Mouse (Mus musculus): ENCODE data around the gene Mobp.
"Not testable (repeated sequence)": the region's sequence is repeated elsewhere in the genome, so short reads cannot be mapped to it uniquely, and the experiment has no call there.

The Mobp gene

GRCm38 (mm10) chr9:120149222-120149828 is at the start of gene Mobp:
TSS of gene Mobp (plus strand) at chr9:120149707.
- no peak for DNase-seq (ENCODE audit: extremely low read depth, low read depth, low spot score)

GRCm38 (mm10) chr9:120101165-120101564 is 48.3 kb upstream of the Mobp start:
- DNase-seq (ENCODE audit: extremely low read depth, low read depth, low spot score): no peak

GRCm38 (mm10) chr9:120108953-120109352 is 40.6 kb upstream of the Mobp start:
- DNase-seq (ENCODE audit: extremely low read depth, low read depth, low spot score): not testable (repeated sequence)

GRCm38 (mm10) chr9:120110211-120111018 is 39.1 kb upstream of the Mobp start, which contains the start of gene Slc25a38:
TSS of gene Slc25a38 (plus strand) at chr9:120110374.
- no peak for DNase-seq (ENCODE audit: extremely low read depth, low read depth, low spot score)

- no peak for DNase-seq (ENCODE audit: extremely low read depth, low read depth, low spot score)
Measured at GRCm38 (mm10) chr9:120111156-120111945, 38.2 kb upstream of the Mobp start.

GRCm38 (mm10) chr9:120112472-120112871 is 37.0 kb upstream of the Mobp start:
- DNase-seq (ENCODE audit: extremely low read depth, low read depth, low spot score): no peak

- no peak for DNase-seq (ENCODE audit: extremely low read depth, low read depth, low spot score)
Measured at GRCm38 (mm10) chr9:120113456-120113855, 36.1 kb upstream of the Mobp start.

- no peak for DNase-seq (ENCODE audit: extremely low read depth, low read depth, low spot score)
Measured at GRCm38 (mm10) chr9:120114051-120114788, 35.3 kb upstream of the Mobp start.

- no peak for DNase-seq (ENCODE audit: extremely low read depth, low read depth, low spot score)
Measured at GRCm38 (mm10) chr9:120114789-120115151, 34.7 kb upstream of the Mobp start.

GRCm38 (mm10) chr9:120115580-120115979 is 33.9 kb upstream of the Mobp start:
- no peak for DNase-seq (ENCODE audit: extremely low read depth, low read depth, low spot score)

- DNase-seq (ENCODE audit: extremely low read depth, low read depth, low spot score): no peak
Measured at GRCm38 (mm10) chr9:120116184-120116624, 33.3 kb upstream of the Mobp start.

GRCm38 (mm10) chr9:120118212-120118611 is 31.3 kb upstream of the Mobp start:
- DNase-seq (ENCODE audit: extremely low read depth, low read depth, low spot score): no peak

GRCm38 (mm10) chr9:120120503-120120902 is 29.0 kb upstream of the Mobp start:
- no peak for DNase-seq (ENCODE audit: extremely low read depth, low read depth, low spot score)

GRCm38 (mm10) chr9:120126868-120127267 is 22.6 kb upstream of the Mobp start:
- DNase-seq (ENCODE audit: extremely low read depth, low read depth, low spot score): no peak

- DNase-seq (ENCODE audit: extremely low read depth, low read depth, low spot score): peak; percentile 73
Measured at GRCm38 (mm10) chr9:120127538-120128251, 21.8 kb upstream of the Mobp start, which contains the start of gene Rpsa. TSS of gene Rpsa (plus strand) at chr9:120127689.

- no peak for DNase-seq (ENCODE audit: extremely low read depth, low read depth, low spot score)
Measured at GRCm38 (mm10) chr9:120129276-120129675, 20.2 kb upstream of the Mobp start.

GRCm38 (mm10) chr9:120131784-120132288 is 17.7 kb upstream of the Mobp start:
- no peak for DNase-seq (ENCODE audit: extremely low read depth, low read depth, low spot score)

GRCm38 (mm10) chr9:120132980-120133754 is 16.3 kb upstream of the Mobp start:
- DNase-seq (ENCODE audit: extremely low read depth, low read depth, low spot score): no peak
